Mouse (Mus musculus): ENCODE measurements around the gene Tmco1.
A peak's percentile ranks its signal among the peaks of the same experiment; 100 is the strongest.
"Not testable (repeated sequence)": the region's sequence is repeated elsewhere in the genome, so short reads cannot be mapped to it uniquely, and the experiment has no call there.

Tmco1 gene

GRCm38 (mm10) chr1:167339177-167339781, 31.1 kb downstream of the Tmco1 start:
- DNase-seq, result no peak

GRCm38 (mm10) chr1:167340111-167340787, 32.1 kb downstream of the Tmco1 start:
- DNase-seq, result no peak

- no peak for DNase-seq
These were observed 32.8 kb downstream of the Tmco1 start for GRCm38 (mm10) chr1:167340910-167341528.

- DNase-seq, result no peak
These were observed 34.7 kb downstream of the Tmco1 start for GRCm38 (mm10) chr1:167342831-167343230.

GRCm38 (mm10) chr1:167345994-167346520, 37.9 kb downstream of the Tmco1 start:
- DNase-seq, result not testable (repeated sequence)

GRCm38 (mm10) chr1:167349206-167349605, 41.0 kb downstream of the Tmco1 start:
- not testable (repeated sequence) for DNase-seq

- peak; percentile 95 for DNase-seq
These were observed 41.8 kb downstream of the Tmco1 start, which contains the start of gene Aldh9a1 for GRCm38 (mm10) chr1:167349815-167350596. Aldh9a1 (plus strand) TSS chr1:167349991.

- DNase-seq, result no peak
These were observed 42.6 kb downstream of the Tmco1 start for GRCm38 (mm10) chr1:167350597-167351415.

- DNase-seq, result no peak
These were observed 44.2 kb downstream of the Tmco1 start for GRCm38 (mm10) chr1:167352403-167352802.

GRCm38 (mm10) chr1:167357387-167357786, 49.2 kb downstream of the Tmco1 start:
- no peak for DNase-seq

- no peak for DNase-seq
These were observed 50.6 kb downstream of the Tmco1 start for GRCm38 (mm10) chr1:167358731-167359130.

- DNase-seq, result no peak
These were observed 52.1 kb downstream of the Tmco1 start for GRCm38 (mm10) chr1:167360268-167360667.

- DNase-seq, result no peak
These were observed 54.6 kb downstream of the Tmco1 start for GRCm38 (mm10) chr1:167362819-167363218.

- DNase-seq, result no peak
These were observed 55.1 kb downstream of the Tmco1 start for GRCm38 (mm10) chr1:167363322-167363721.

- DNase-seq, result no peak
These were observed 57.6 kb downstream of the Tmco1 start for GRCm38 (mm10) chr1:167365808-167366207.

- DNase-seq, result no peak
These were observed 58.4 kb downstream of the Tmco1 start for GRCm38 (mm10) chr1:167366621-167367020.

- no peak for DNase-seq
These were observed 59.8 kb downstream of the Tmco1 start for GRCm38 (mm10) chr1:167368018-167368417.

GRCm38 (mm10) chr1:167368513-167368912, 60.3 kb downstream of the Tmco1 start:
- no peak for DNase-seq

GRCm38 (mm10) chr1:167369905-167370304, 61.7 kb downstream of the Tmco1 start:
- peak; percentile 77 to 91 for DNase-seq

GRCm38 (mm10) chr1:167372739-167373138, 64.6 kb downstream of the Tmco1 start:
- DNase-seq, result no peak

- DNase-seq, result peak; percentile 63 to 69
These were observed 66.0 kb downstream of the Tmco1 start for GRCm38 (mm10) chr1:167374003-167374784.
